Mouse (Mus musculus) cerebellum, postnatal 36 days (tissue): ENCODE data around the gene Crlf1.

ENCODE experiments used
- DNase-seq, 2 experiments: peaks; one replicate each; pipeline ENCODE4 v3.0.0; 2021 to 2022; ENCODE audit warnings: mixed read lengths in 2 of 2

Crlf1 gene

DNA sequence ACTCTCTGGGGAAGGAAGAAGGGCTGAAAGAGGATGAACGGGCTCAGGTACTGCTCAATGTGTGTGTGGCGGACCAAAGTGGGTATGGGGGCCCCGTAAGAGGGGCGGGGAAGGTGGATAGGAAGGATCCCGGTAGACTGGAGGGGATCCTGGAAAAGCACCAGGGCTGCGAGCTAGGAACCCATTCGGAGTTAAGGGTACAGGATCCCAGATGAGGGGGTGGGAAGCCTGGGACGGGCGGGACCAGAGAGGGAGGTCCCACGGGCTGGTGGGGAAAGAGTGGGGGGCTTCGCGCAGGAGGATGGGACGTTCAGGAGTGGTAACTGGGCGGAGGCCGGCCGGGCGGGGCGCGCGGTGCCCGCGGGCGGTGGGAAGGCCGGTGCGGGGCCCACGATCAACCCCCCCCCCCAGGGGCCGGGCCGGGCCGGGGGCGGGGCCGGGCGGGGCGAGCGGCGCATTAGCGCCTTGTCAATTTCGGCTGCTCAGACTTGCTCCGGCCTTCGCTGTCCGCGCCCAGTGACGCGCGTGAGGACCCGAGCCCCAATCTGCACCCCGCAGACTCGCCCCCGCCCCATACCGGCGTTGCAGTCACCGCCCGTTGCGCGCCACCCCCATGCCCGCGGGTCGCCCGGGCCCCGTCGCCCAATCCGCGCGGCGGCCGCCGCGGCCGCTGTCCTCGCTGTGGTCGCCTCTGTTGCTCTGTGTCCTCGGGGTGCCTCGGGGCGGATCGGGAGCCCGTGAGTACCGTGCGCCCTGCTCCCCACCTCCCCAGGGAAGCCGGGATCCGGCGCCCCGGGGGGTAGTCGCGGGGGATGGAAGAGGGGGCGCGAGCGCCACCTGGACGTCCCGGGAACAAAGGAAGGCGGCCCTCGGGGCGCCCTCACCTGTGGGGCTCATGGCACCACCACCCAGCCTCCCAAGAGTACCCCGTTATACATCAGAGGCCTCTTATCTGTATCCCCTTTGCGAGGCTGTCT is at the start of gene Crlf1:
TSS of gene Crlf1 (plus strand) at position 495 of the 977 bp plus-strand sequence.
- DNase-seq = no peak

DNA sequence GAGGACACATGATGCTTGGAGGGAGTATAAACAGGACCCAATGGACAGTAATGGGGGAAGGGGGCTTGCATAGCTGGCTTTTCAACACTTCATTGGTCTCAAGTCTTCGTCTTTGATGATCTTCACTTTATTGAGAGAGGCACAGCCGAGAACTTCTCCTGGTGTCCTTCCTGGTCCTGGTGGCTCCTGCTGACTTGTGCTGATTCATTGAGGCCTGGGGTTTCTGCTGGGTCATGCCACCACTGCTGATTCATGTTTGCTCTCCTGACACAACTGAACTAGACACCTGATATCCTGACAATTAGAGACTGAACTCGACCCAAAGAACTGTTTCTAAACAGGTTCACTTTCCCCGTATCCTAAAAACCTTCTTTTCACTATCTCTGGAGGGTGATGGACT is 49.6 kb upstream of the Crlf1 start:
- no peak for DNase-seq

DNA sequence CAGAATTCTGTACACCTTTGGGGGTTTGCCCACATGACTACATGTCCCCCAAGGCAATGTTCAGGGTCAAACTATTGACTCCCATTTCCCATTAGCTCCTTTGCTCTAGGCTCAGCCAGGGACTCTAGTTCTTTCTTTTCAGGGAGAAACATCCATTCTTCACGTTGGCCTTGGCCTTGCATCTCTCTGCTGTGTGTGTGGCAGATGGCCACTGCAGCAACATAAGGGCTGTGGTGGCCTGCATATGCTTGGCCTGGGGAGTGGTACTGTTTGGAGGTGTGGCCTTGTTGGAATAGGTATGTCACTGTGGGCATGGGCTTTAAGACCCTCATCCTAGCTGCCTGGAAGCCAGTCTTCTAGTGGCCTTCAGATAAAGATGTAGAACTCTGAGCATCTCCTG is 47.0 kb upstream of the Crlf1 start:
- no peak for DNase-seq

DNA sequence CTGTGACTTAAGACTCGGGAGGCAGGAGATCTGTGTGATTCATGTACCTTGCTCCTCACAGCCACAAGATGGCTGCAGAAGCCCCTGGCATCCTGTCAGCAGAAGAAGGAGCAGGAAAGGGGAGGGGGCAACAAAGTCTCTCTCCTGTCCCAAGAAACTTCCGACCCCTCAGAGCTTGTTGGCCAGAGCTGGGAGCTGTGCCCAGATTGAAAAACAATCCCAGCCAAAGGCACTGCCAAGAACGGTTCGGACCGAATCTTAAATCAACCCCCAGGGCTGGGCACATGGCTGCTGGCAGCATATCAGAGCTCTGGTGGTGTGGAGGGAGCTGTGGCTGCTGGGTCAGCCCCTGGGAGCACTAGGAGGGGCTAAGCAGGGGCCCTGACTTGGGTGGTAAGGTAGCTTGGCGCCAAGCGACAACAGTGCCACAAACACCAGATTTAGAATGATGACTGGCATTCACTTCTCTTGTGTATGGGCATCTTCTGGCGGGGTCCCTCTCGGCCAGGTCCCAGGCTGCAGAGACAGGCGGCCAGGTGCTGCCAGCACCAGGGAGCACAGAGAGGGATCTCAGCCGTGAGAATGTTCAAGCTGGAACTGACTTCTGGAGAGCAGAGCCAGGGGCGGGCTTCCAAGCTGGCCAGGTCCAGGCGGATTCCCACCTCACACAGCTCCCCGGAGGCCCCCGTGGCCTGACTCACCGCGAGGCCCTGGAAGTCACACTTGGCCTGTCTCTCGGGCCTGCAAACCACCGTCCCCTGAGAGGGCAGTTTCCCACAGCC is 45.1 kb upstream of the Crlf1 start:
- peak in 1 of 2 experiments; percentile 43 for DNase-seq

DNA sequence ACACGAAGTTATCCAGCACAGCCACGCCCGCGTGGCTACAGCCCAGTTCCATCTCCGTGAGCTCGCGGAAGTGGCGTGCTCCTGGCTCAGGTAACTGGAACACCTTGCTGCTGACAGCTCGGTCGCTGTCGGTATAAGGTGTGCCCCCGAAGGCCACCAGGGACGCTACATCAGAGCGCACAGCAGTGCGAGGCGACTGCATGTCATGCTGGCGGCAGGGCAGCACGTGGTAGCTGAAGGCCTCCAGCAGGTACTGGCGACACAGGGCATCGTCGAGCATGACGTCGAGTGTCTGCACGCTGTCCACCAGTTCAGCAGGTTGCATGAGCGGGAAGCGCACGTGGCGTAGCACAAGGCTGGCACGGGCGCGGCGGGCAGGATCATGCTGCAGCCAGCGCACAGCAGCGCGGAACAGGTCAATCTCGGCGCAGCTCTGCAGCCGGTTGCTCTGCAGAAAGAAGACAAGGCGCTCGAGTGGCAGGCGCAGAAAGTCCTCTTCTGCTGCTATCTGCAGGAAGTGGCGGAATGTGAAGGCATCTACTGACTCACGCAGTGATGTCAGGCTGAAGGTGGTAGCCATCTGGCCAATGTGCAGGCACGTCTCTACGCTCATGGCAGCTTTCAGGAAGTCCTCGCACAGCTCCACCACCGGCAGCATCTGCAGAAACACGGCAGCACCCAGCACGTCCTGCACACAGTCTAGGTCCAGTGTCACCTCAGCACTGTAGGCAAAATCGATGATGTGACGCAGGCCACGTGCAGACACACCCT is 40.6 kb upstream of the Crlf1 start:
- no peak for DNase-seq

DNA sequence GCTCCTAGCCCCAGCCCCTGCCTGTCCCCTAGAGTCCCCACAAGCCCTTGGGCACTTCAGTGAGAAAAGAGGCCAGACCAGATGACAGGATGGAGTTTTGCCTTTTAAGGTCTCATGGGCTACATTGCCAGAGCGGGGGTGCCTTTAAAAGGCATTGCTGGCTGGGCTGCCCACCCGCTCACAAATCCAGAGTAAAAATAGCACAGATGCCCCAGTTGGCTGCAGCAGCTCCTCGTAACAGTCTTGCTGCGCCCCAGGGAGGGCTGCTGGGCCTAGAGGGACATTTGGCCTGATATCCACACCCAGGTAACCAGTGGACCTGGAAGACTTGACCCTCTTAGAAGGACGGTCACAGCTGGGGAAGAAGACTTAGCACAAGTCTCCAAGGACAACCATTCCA is 39.1 kb upstream of the Crlf1 start:
- DNase-seq = no peak

DNA sequence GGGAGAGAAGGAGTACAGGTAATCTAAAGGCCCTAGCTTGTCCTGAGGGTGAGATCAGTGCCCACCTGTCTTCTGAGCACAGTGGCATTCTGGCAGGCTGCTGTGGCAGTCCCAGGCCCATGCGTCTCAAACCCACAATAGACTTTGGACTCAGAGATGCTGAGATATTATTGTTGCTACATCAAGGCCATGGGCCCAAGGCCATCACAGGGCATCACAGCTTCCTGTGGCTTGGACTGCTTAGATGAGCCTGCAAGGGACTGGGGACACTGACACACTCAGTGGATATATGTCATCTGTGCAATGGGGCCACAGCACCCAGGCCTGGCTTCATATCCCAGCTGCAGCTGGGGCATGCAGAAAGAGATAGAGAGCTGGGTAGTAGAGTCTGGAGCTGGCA is 36.0 kb upstream of the Crlf1 start:
- DNase-seq = no peak

DNA sequence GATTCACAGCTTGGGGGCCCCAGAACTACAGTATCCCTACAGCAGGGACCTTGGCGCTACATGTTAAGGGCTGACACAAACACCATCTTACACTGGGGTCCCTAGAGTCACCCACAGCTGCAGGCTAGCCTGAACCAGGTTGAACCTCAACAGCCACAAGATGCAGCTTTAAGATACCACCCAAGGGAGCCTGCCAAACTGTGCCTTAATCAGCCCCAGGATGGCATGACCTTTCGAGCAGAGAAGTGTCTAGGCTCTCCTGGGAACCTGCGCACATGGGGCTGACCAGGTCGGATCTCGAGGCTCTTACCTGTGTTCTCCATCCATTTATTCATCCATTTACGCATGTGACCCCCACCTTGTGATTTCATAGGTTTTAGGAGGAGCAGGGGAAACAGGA is 35.1 kb upstream of the Crlf1 start:
- DNase-seq = no peak

DNA sequence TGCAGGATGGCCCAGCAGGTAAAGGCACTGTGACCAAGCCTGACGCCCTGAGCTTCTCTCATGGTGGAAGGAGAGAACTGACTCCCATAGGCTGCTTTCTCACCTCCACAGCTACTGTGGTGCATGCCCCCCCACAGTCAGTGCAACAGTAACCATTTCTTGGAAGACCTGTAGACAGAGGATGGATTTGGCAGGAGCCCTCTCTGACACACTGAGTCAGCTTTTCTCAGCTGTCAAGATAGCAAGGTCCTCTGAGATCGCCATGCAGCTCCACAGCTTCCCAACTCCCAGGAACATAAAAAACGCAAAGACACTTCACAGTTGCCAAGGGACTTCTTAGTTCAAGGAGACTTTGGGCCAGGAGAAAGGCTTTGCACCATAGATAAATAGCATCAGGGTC is 34.5 kb upstream of the Crlf1 start:
- no peak for DNase-seq

DNA sequence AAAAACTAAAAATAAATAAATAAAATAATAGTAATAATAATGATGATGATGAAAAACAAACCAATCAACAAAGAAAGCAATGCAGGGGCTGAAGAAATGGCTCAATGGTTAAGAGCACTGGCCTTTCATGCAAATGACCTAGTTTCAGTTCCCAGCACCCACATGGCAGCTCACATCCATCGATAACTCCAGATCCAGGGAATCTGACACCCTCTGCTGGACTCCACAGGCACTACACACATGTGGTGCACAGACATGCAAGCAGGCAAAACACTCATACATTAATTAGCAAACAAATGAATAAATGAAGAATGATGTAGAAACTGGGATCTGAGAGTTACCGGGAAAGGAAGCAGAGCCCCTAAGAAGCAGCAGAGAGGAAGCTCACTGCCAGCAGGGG is 33.3 kb upstream of the Crlf1 start:
- DNase-seq = no peak

DNA sequence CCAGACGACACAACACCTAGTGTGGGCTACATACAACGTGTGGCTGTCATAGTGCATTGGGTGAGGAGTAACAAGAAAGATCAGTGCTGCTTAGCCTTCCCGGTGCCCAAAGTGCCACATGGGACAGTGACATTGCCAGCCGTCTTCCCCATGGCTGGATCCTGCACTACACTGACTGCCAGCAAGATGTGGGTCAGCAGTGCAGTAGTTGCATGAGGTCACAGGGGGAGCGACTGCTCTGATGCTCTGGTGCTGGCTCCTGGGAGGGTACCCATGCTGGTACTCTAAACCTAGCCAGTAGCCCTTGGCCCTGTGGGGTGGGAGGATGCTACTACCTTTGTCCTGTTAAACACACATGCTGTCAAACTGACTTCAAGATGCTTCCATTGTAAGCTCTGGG is 32.8 kb upstream of the Crlf1 start:
- DNase-seq = no peak

DNA sequence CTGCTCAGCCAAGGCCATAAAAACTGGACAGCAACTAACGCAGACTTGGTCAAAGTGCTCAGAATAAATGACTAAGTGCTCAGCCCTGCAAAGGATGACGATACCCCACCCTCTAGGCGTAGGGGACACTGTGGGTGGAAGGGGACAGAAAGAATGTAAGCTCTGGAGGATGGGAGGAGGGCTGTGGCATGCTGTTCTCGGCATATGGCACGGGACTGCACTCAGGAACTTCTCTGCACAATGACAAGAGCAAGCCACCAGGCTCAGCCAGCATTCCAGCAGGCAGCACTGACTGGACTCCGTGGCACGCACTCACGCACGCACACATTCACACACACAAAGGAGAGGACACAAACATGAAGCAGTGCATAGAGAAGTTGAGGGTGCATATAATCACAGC is 32.4 kb upstream of the Crlf1 start:
- DNase-seq = peak; percentile 55 to 63

DNA sequence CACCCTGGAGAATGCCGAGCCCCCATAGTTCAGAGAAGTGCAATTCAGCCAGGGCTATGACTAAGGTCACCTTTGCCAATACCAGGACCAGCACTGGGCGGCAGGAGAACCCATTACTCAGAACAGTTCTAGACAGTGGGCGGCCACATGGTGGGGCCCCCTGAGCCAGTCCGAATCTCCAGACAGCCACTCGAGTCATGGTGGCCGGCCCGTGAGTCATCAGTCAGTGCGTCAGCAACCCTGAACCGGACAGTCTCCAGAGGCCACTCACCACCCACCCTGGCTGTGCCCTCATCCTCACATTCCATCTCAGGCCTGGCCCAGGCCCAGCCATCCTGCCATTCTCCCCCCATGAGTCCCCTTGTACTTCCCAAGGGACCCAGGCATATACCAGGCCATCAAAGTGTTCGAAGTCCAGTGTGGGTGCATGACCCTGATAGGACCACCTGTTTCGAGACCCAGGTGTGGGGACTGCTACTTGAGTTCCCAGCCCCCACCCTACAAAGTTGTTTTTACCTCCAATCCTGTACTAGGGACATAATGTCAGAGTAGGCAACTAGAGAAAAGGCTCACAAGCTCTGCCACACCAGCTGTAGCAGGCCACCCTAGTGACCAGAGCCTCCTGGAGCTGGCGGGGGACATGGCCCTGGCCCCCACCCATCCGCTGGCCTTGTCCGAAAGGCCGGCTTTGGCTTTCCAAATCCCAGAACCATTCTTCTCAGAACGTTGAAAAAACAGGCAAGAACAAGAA is 31.0 kb upstream of the Crlf1 start:
- no peak for DNase-seq

DNA sequence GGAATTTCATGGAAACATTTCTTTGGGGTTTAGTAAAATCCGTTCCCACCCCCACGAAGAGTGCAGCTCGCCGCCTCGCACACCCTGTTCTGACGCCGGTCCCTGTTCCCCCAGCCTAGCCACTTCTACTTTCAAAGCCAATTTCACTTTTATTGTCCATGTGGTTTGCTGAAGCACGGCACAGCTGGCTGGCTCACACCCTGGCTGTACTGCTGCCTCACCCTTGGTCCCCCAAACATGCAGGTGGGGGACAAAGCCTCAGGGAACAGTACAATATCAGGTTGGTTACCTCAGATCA is 30.5 kb upstream of the Crlf1 start:
- DNase-seq = no peak

DNA sequence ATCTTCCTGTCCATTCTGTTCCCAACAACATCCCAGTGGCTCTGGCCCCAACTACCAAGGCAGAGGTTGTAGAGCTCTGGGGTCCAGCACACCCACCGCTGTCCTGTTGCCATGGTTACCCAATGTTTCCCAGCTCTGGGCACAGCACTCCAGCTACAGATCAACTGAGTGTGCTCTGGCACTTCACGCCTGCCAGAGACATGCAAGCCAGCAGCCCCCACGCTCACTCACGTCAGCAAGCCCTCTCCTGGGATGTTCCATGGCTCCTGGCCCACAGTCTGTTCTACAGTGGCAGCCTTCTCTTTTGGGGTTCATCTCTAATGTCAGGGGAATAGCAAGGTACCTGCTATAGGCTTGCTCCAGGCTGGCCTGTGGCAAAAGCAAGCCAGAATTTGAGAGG is 29.7 kb upstream of the Crlf1 start:
- DNase-seq = no peak

DNA sequence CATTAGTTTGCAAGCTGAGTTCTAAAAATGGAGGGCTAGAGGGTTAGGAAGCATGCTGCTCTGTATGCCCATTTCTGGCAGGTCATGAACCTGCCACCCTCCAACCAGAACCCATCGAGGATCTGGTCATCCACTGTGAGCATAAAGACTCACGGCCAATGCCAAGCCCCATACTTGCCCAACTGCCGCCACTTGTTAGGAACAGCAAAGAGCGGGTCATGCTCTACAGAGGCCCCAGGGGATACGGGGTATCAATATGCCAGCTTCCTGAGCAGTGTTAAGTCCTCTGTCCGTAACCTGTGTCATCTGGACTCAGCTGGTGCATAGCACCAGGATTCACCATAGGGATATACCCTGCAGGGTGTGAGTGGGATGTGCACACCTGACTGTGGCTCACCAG is 28.8 kb upstream of the Crlf1 start:
- no peak for DNase-seq

DNA sequence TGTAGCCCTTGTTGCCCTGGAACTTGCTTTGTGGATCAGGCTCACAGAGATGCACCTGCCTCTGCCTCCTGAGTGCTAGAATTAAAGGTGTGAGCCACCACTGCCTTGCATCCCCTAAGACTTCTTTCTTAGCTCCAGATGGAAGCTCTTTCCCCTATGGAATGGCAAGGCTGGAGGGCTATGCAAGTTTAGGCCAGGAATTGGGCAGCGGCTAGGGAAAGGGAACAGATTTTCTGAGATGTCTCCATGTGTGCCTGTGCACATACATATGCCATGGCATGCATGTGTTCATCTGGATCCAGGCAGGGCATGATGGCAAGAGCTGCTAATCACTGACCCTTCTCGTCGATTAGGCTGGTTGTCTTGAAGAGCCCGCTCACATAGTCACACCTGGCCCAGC is 27.3 kb upstream of the Crlf1 start:
- no peak for DNase-seq

DNA sequence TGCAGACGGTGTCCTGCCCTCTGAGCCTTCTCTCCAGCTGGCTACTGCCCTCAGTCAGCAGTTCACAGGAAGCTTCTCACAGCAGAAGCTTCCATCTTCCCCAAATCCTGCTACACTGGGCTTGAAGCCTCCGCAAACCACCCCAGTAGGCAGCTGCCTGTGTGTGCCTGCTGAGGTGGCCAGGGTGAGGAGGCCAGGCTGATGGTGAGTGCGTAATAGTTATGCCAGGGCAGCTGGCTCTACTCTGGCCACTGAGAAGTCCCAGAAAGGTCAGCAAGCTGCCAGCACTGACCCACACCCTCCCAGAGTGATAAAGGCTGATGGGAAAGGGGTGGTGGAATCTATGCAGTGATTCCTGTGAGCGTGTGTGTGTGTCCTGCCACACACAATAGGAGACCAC is 26.7 kb upstream of the Crlf1 start:
- DNase-seq = no peak

DNA sequence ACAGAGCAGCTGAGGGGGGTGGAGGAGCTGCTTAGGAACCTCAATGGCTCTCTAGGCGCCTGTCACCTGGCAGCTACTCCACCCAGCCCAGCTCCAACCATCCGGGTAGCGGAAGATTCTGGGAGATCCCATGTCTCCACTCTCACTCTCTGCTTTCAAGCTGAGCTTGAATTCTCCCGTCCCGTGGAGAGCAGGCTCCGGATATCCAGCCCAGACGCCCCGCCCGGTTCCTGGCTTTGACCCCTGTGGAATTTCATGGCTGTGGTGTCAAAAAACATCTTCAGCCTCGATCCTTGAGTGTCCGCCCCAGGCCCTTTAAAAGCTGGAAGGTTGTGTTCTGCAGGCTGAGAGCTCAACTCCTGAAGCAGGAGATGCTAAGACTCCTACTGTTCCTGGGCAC is 26.2 kb upstream of the Crlf1 start:
- DNase-seq = no peak

DNA sequence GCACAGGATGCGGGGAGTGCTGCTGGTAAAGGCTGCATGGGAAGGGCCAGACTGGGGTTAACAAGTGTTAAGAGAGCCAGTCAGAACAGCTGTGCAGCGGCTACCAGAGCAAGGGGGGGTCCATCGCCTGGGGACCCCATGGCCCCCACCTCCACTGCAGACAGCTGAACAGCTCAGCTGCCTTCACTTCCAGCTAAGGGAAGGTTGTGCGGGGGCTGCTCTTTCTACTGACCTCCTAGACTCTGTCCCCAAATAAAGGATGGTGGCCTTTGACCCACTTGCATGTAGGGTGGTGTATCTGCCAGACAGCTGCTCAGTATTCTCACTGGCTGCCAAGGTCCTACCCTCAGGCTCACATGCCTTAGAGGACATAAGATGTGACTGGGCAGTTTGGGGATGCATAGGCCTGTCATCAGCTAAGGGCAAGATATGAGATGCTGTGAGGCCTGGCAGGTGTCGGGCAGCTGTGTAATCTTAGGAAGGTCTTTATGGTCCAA is 25.7 kb upstream of the Crlf1 start:
- DNase-seq = no peak

DNA sequence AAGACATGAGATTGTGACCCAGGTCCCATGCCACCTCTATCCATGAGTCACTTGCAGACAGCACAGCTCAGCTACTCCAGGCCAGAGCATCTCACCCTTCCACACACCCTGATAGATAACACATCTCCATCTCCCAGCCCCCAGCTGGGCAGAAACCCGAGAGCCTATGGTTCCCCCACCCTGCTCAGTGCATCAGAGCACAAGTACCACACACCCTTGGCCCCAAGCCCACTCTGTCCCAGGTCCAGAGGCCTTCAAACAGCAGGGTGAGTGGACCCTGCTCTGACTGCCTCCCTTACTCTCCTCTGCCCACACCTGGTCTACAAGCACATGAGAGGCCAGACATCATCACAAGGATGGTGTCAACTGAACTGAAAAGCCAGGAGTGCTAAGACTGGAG is 25.1 kb upstream of the Crlf1 start:
- no peak for DNase-seq

DNA sequence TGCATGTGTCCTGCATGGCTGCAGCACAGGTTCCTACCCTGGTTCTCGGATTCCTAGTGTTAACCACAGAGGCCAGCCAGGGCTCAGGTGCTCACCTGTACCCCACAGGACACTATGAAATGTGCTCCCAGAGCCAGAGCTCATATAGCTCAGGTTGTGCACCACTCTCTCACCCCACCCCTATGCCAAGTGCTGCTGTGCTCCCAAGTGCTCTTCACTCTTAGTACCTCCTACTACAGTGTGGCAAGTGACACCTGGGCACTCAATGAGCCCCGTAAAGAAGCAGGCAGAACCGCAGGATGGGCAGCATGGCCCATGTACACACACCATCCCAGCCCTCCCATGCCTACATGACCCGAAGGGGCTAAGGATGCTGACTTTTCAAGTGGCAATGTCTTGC is 24.2 kb upstream of the Crlf1 start:
- no peak for DNase-seq
